Mouse (Mus musculus): ENCODE results near the gene Ddx39b.

GRCm38 (mm10) chr17:35213071-35213470, 28.5 kb upstream of the Ddx39b start:
- TF ChIP-seq POLR2A (IDR thresholded peaks at IDR 0.05; ENCODE audit: low read depth, low read length) (no peak), CTCF (IDR thresholded peaks at IDR 0.05; ENCODE audit: extremely low read depth, insufficient read depth, insufficient read length, insufficient replicate concordance) (no peak)

All from spleen, adult 2 months (tissue).